Mouse (Mus musculus) olfactory bulb, adult 2 months (tissue): Measurements from ENCODE around the gene E2f6. TPM values are rescaled to one million over a fixed set of nuclear protein-coding genes. Genes with fewer than 3 reads are reported as not detected.

Experiments used
- H3K27ac ChIP-seq: fragments of 200-500 bp; 2 replicates; pipeline ENCODE4 v1.5.1; 2012; ENCODE audit warnings: low read depth, low read length; ENCODE audit not compliant: insufficient read depth
- H3K4me1 ChIP-seq: fragments of 200-500 bp; 2 replicates; pipeline ENCODE4 v1.6.1; 2012; ENCODE audit warnings: low read length; ENCODE audit not compliant: control insufficient read depth, insufficient read depth
- H3K4me3 ChIP-seq: fragments of 200-500 bp; 2 replicates; pipeline ENCODE4 v1.5.1; 2012; ENCODE audit warnings: mild to moderate bottlenecking, low read depth, low read length, moderate library complexity; ENCODE audit not compliant: insufficient read depth
- CTCF ChIP-seq: fragments of 200-500 bp; IDR thresholded peaks from 2 replicates; pipeline ENCODE4 v1.5.1; 2012; ENCODE audit warnings: low read depth, mild to moderate bottlenecking, low read length, moderate library complexity; ENCODE audit not compliant: insufficient read depth
- POLR2A ChIP-seq: fragments of 200-500 bp; IDR thresholded peaks from 2 replicates; pipeline ENCODE4 v1.6.1; 2012; ENCODE audit warnings: mild to moderate bottlenecking, low read depth, low read length, moderate library complexity; ENCODE audit not compliant: insufficient read depth
- WGBS: fragments of 180-500 bp; shearing (Covaris S2); methylation state at CpG from one replicate; pipeline ENCODE4 v1.1.7; 2018; 5-methylcytosine and 5-hydroxymethylcytosine counted together
- polyA plus RNA-seq: library from polyadenylated mRNA; stranded (reverse); fragments of >200 nt; gene quantifications from 2 replicates; pipeline ENCODE4 v1.2.4, GENCODE M21; 2012; ENCODE audit warnings: low replicate concordance; ENCODE audit not compliant: missing spikeins, insufficient read depth, insufficient read length

E2f6 gene
- polyA plus RNA-seq = not detected in 2 replicates

- TF ChIP-seq POLR2A (peak; percentile 84), CTCF (no peak)
- H3K4me1 ChIP-seq = peaks cover 14% of the 10 kb centered on the region
- WGBS = 5% methylated on average over 81 of the region's 81 CpGs
These were observed at the start of gene E2f6 for GRCm38 (mm10) chr12:16810525-16811431. TSS of gene E2f6 (plus strand) at chr12:16810963.

GRCm38 (mm10) chr12:16761461-16761860, 49.3 kb upstream of the E2f6 start:
- H3K4me3 ChIP-seq = no peak overlapping the region
- WGBS = 100% methylated on average over 3 of the region's 3 CpGs
- no peak overlapping the region for H3K27ac ChIP-seq
- H3K4me1 ChIP-seq = no peaks in the 10 kb centered on the region
- TF ChIP-seq CTCF (no peak), POLR2A (no peak)

More at GRCm38 (mm10) chr12:16810525-16811431, at the start of gene E2f6:
- Histone ChIP-seq H3K4me3 (peak within 1 kb of the TSS; percentile 97), H3K27ac (peak within 1 kb of the TSS; percentile 76; the same call in 1 of the 2 replicates)

DNA sequence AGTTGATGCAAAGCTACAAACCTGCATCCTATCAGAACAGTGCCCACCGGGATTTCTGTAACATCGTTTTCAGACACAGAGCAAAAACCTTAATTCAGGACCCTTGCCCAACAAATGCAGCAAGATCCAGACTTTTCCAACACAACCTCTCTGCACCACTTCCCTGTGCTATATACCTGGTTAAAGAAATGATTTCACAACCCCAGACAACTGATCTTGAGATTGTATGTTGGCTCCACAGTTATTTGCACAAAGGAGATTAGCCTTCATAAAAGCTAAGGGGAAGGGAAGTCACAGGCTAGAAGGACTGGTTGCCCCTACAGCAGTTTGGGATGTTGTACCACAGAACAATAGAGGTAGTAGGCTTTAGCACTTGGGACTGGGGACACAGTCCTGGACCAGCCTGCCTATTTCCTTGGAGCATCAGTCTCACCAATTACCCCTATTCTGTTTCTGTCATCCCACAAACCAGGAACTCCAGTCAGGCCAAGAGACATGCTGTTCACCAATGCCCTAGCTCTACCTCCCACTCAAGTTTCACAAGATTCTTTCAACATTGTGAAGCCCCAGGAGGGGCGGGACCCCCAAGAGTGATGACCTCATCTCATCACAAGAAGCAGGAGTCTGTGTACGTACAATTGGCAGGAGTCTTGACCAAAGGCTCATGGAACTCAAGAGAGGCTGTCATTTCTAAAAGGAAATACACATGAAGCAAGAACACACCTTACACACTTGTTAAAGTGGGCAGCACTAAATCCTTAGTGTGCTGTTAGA, 46.9 kb upstream of the E2f6 start:
- Histone ChIP-seq H3K4me3 (no peak overlapping the region), H3K27ac (no peak overlapping the region), H3K4me1 (no peaks in the 10 kb centered on the region)
- no peak for TF ChIP-seq POLR2A
- TF ChIP-seq CTCF = no peak
- 88% methylated on average over 4 of the region's 4 CpGs for WGBS

DNA sequence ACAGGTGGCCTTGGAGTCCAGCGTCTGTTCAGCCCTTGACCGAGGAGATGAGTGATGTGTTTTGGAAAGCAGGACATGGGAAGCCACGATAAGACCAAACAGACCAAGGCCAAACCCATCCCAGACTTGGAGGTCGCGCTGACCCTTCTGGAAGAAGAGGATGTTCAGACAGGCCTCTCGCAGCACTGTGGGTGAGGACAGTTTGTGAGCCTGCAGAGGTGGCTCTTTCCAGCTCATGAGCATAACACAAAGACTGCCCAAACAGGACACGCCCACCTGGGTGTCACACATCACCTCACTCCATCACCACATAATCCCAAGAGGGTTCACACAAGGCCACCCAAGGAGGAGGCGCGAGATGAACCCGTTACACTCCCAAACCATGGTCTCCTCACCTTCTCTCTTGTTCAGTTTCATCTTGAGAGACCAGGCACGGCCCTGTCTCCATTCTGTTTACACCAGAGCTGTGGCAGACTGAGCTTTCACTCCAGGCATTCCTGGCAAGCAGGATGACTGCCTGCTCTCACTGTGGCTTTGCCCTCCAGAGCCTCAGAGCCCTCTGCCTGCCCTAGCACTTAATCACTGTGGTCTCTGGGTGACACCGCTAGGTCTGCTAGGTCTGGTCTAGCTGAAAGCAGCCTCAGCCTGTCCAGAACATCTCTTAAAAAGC, 45.9 kb upstream of the E2f6 start:
- H3K4me3 ChIP-seq = no peak overlapping the region
- TF ChIP-seq POLR2A (no peak), CTCF (no peak)
- no peaks in the 10 kb centered on the region for H3K4me1 ChIP-seq
- H3K27ac ChIP-seq = no peak overlapping the region
- WGBS = 87% methylated on average over 12 of the region's 12 CpGs

- 85% methylated on average over 3 of the region's 3 CpGs for whole genome bisulfite sequencing
- Histone ChIP-seq H3K4me1 (0 out of 2 replicates have a peak, but pooled peaks cover 2% of the 10 kb centered on the region), H3K27ac (no peak overlapping the region), H3K4me3 (no peak overlapping the region)
- TF ChIP-seq POLR2A (no peak), CTCF (no peak)
These were observed 42.5 kb upstream of the E2f6 start for GRCm38 (mm10) chr12:16768251-16768650.

DNA sequence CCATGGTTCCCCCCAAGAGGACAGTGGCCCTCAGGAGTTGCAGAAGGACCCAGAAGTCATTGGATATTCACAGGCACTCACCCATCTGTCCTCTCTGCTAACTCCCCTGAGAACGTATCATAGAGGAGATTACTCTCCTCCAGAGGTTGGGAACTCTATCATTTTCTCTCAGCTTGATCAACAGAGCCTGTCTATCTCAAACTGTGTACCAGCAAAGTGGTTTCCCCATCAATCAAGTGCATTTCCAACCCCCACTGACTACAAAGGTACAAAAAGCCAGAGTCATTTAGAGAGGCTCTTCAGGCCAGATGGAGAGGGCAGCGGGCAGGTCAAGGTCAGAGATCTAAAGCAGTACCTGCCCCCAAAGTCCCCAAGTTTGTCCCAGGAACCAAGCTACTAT, 42.1 kb upstream of the E2f6 start:
- no peak overlapping the region for H3K4me3 ChIP-seq
- no peak overlapping the region for H3K27ac ChIP-seq
- WGBS = 91% methylated on average over 2 of the region's 2 CpGs
- H3K4me1 ChIP-seq = 0 out of 2 replicates have a peak, but pooled peaks cover 2% of the 10 kb centered on the region
- no peak for TF ChIP-seq CTCF
- no peak for TF ChIP-seq POLR2A

DNA sequence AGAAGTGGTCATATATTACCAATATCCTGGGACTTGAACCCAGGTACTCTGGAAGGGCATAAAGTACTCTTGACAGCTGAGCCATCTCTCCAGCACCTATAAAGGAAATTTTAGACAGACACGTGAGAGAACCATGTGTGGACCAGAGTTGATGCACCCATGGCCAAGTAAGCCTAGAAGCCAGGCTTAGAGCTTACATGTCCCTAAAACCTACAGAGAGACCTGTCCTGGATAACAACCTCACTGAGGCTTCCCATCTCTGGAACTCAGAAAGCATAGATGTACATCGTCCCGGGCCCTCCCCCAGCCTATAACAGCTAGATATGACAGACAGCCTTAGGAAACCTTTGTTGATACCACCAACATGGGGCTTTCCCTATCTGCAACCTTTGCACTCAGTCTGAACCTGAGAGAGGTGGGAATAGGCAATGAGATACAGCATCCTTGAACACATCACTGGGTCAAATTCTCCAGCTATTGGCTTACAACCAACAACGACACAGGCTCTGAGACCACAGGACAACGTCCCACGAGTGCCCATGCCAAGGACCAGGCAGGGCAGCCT, 41.1 kb upstream of the E2f6 start:
- Histone ChIP-seq H3K27ac (no peak overlapping the region), H3K4me1 (0 out of 2 replicates have a peak, but pooled peaks cover 2% of the 10 kb centered on the region), H3K4me3 (no peak overlapping the region)
- WGBS = 93% methylated on average over 6 of the region's 6 CpGs
- TF ChIP-seq CTCF = no peak

DNA sequence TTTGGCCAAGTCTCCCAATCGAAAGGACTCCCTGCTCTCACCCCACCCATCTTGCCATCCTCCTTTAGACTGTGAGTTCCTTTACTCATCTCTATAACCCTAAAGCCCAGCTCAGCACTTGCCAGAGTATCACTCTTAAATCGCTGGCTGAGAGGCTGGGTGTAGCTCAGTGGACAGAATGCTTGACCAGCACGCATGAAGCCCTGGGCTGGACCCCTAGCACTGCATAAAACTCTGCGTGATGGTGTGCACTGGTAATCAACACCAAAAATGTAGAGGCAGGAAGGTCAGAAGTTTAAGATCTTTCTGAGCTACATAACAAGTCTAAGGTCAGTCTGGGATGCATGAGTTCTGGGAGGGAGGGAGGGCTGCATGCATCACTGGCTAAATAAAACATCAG, 36.2 kb upstream of the E2f6 start:
- Histone ChIP-seq H3K4me3 (no peak overlapping the region), H3K4me1 (peaks cover 2% of the 10 kb centered on the region; the same call in 1 of the 2 replicates), H3K27ac (no peak overlapping the region)
- TF ChIP-seq CTCF = no peak
- 99% methylated on average over 4 of the region's 4 CpGs for WGBS

DNA sequence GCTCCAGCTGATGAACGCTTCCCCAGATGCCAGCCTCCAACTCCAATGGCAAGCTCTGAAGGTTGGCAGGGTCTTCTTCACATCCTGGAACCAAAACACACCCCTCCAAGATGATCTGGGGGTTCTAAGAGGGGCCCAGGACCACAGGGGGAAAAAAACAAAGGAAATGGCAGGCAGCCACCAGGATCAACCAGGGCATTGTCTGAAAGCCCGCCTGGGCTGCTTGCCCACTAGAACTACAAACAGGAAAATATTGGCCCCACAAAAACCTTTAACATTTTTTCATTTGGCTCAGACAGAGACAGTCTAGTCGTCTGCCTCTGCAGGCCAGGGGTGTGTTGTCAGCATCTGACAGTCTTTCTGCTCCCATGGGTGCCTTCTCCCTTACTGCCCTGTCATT, 35.4 kb upstream of the E2f6 start:
- TF ChIP-seq POLR2A (no peak), CTCF (no peak)
- Histone ChIP-seq H3K4me3 (no peak overlapping the region), H3K27ac (no peak overlapping the region), H3K4me1 (peaks cover 2% of the 10 kb centered on the region; the same call in 1 of the 2 replicates)
- 52% methylated on average over 3 of the region's 3 CpGs for WGBS
